Mouse (Mus musculus): Measurements from ENCODE around the gene Ncoa3. TPM values are rescaled to one million over a fixed set of nuclear protein-coding genes. Genes with fewer than 3 reads are reported as not detected.
A peak's percentile ranks its signal among the peaks of the same experiment; 100 is the strongest.

Ncoa3 gene
- polyA plus RNA-seq, 1 experiment, result 25.2 TPM

DNA sequence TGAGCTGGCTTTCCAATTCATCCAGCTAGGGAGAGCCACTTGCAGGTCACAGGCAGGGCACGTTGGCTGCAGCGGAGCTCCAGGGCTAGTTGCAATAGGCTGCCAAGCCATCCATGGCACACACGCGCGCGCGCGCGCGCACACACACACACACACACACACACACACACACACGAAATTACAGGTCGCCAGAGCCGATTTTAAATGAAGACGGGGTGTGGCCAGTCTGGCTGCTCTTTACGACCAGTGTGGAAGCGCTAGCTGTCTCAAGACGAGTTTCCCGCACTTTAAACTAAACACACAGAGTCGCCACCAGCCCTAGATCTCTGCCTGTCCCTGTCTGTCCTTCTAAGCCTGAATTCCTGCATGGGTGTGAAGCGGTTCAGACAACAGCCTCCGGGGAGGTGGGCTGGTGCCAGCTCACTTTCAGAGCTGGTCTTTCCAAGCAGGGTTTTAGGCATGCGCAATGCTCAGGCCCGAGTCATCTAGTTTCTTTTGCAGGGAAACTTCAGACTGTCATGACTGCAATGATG lies 5.4 kb upstream of the Ncoa3 start:
- WGBS, result 4% methylated on average over 23 of the region's 23 CpGs
- TF ChIP-seq CTCF (IDR thresholded peaks at IDR 0.05; ENCODE audit: control insufficient read depth, insufficient read depth, low read length) (no peak), POLR2A (IDR thresholded peaks at IDR 0.05; ENCODE audit: borderline replicate concordance, control insufficient read depth, low read depth, low read length) (no peak; the same call in 1 of the 2 replicates)
- no peak overlapping the region for H3K27ac ChIP-seq (ENCODE audit: control insufficient read depth, insufficient read depth, low read depth, low read length, poor library complexity)
- H3K4me3 ChIP-seq (replicated peaks; ENCODE audit: control insufficient read depth, low read depth, low read length), result peak overlapping the region; percentile 10
- H3K4me1 ChIP-seq (ENCODE audit: control insufficient read depth, insufficient read depth, low read length), result no peaks in the 10 kb centered on the region; the same call in 1 of the 2 replicates

GRCm38 (mm10) chr2:165993173-165993900 lies 901 bp downstream of the Ncoa3 start:
- Histone ChIP-seq H3K4me3 (replicated peaks; ENCODE audit: control insufficient read depth, low read depth, low read length) (peak overlapping the region; percentile 99), H3K27ac (ENCODE audit: control insufficient read depth, insufficient read depth, low read depth, low read length, poor library complexity) (peak overlapping the region; percentile 93), H3K4me1 (ENCODE audit: control insufficient read depth, insufficient read depth, low read length) (peaks cover 1% of the 10 kb centered on the region; the same call in 1 of the 2 replicates)
- WGBS, result under 1% methylated on average over 35 of the region's 35 CpGs
- no peak for TF ChIP-seq CTCF (IDR thresholded peaks at IDR 0.05; ENCODE audit: control insufficient read depth, insufficient read depth, low read length)
- peak; percentile 24; the same call in 1 of the 2 replicates for TF ChIP-seq POLR2A (IDR thresholded peaks at IDR 0.05; ENCODE audit: borderline replicate concordance, control insufficient read depth, low read depth, low read length)

- TF ChIP-seq POLR2A (IDR thresholded peaks at IDR 0.05; ENCODE audit: borderline replicate concordance, control insufficient read depth, low read depth, low read length) (no peak), CTCF (IDR thresholded peaks at IDR 0.05; ENCODE audit: control insufficient read depth, insufficient read depth, low read length) (peak; percentile 12; the same call in 1 of the 2 replicates)
- Histone ChIP-seq H3K4me1 (ENCODE audit: control insufficient read depth, insufficient read depth, low read length) (peaks cover 4% of the 10 kb centered on the region), H3K27ac (ENCODE audit: control insufficient read depth, insufficient read depth, low read depth, low read length, poor library complexity) (no peak overlapping the region), H3K4me3 (replicated peaks; ENCODE audit: control insufficient read depth, low read depth, low read length) (no peak overlapping the region)
- WGBS, result 94% methylated on average over 4 of the region's 4 CpGs
Measured at GRCm38 (mm10) chr2:165994341-165994740, 1.9 kb downstream of the Ncoa3 start.

DNA sequence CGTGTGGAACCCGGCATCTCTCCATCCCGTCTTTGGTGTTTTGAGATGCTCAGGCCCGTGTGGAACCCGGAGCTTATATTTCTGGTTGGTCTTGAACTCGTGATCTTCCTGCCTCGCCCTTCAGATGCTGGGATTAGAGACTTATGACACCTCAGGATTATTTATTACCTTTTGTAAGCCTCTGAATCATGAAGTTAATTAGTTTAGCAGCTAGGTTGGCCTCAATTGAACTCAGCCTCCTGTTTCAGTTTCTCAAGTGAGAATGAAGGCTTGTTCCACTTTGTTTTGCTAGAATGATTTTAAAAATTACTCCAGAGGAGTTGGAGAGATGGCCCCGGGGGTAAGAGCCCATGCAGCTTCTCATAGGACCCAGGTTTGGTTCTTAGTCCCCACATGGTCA lies 3.3 kb downstream of the Ncoa3 start:
- Histone ChIP-seq H3K4me1 (ENCODE audit: control insufficient read depth, insufficient read depth, low read length) (peaks cover 4% of the 10 kb centered on the region), H3K27ac (ENCODE audit: control insufficient read depth, insufficient read depth, low read depth, low read length, poor library complexity) (no peak overlapping the region), H3K4me3 (replicated peaks; ENCODE audit: control insufficient read depth, low read depth, low read length) (no peak overlapping the region)
- WGBS, result 79% methylated on average over 8 of the region's 8 CpGs
- TF ChIP-seq CTCF (IDR thresholded peaks at IDR 0.05; ENCODE audit: control insufficient read depth, insufficient read depth, low read length), result no peak
- no peak for TF ChIP-seq POLR2A (IDR thresholded peaks at IDR 0.05; ENCODE audit: borderline replicate concordance, control insufficient read depth, low read depth, low read length)

- TF ChIP-seq POLR2A (IDR thresholded peaks at IDR 0.05; ENCODE audit: borderline replicate concordance, control insufficient read depth, low read depth, low read length) (no peak), CTCF (IDR thresholded peaks at IDR 0.05; ENCODE audit: control insufficient read depth, insufficient read depth, low read length) (no peak)
- Histone ChIP-seq H3K4me3 (replicated peaks; ENCODE audit: control insufficient read depth, low read depth, low read length) (no peak overlapping the region), H3K27ac (ENCODE audit: control insufficient read depth, insufficient read depth, low read depth, low read length, poor library complexity) (no peak overlapping the region), H3K4me1 (ENCODE audit: control insufficient read depth, insufficient read depth, low read length) (peaks cover 4% of the 10 kb centered on the region)
- 67% methylated on average over 4 of the region's 4 CpGs for WGBS
Measured at GRCm38 (mm10) chr2:165996130-165996529, 3.7 kb downstream of the Ncoa3 start.

DNA sequence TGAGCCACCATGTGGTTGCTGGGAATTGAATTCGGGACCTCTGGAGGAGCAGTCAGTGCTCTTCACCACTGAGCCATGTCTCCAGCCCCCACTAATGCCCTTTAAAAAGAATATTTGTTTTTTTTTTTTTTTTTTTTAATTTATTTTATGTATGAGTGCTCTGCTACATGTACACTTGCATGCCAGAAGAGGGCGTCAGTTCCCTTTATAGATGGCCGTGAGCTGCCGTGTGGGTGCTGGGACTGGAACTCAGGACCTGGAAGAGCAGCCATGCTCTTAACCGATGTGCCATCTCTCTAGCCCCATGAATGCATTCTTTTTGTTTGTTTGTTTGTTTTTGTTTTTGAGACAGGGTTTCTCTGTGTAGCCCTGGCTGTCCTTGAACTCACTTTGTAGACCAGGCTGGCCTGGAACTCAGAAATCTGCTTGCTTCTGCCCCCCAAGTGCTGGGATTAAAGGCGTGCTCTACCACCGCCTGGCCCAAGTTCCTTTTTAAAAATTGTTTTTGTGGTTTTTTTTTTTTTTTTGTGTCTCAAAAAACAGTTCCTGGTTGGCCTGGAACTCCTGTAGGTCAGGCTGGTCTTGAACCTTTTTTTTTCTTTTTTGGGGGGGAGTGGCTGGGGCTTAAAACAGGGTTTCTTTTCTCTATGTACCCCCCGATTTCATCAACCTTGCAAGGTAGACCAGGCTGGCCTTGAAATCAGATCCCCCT lies 5.0 kb downstream of the Ncoa3 start:
- no peak overlapping the region for H3K27ac ChIP-seq (ENCODE audit: control insufficient read depth, insufficient read depth, low read depth, low read length, poor library complexity)
- peaks cover 4% of the 10 kb centered on the region for H3K4me1 ChIP-seq (ENCODE audit: control insufficient read depth, insufficient read depth, low read length)
- H3K4me3 ChIP-seq (replicated peaks; ENCODE audit: control insufficient read depth, low read depth, low read length), result no peak overlapping the region
- TF ChIP-seq CTCF (IDR thresholded peaks at IDR 0.05; ENCODE audit: control insufficient read depth, insufficient read depth, low read length) (peak; percentile 21; the same call in 1 of the 2 replicates), POLR2A (IDR thresholded peaks at IDR 0.05; ENCODE audit: borderline replicate concordance, control insufficient read depth, low read depth, low read length) (no peak)
- WGBS, result 54% methylated on average over 8 of the region's 8 CpGs

DNA sequence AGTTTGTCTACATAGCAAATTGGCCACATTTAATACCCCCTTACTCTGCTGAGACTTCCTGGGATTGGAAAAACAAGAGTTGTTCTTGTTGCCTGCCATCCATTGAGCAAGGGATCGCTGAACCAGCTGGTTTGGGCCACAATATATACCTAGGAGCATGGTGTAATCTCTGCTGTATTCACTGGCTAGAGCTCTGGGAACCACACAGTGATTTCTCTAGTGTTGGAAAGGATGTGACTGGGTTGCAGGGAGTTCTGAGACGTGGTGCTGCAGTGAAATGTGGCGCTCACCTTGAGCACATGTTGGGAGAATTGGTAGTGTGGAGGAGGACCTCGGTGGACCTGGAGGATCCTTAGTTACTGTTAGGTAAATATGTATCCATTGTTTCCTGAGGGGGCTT lies 6.5 kb downstream of the Ncoa3 start:
- no peak for TF ChIP-seq CTCF (IDR thresholded peaks at IDR 0.05; ENCODE audit: control insufficient read depth, insufficient read depth, low read length)
- no peak for TF ChIP-seq POLR2A (IDR thresholded peaks at IDR 0.05; ENCODE audit: borderline replicate concordance, control insufficient read depth, low read depth, low read length)
- Histone ChIP-seq H3K27ac (ENCODE audit: control insufficient read depth, insufficient read depth, low read depth, low read length, poor library complexity) (no peak overlapping the region), H3K4me1 (ENCODE audit: control insufficient read depth, insufficient read depth, low read length) (peaks cover 4% of the 10 kb centered on the region), H3K4me3 (replicated peaks; ENCODE audit: control insufficient read depth, low read depth, low read length) (no peak overlapping the region)
- 56% methylated on average over 4 of the region's 4 CpGs for WGBS

- Histone ChIP-seq H3K4me3 (replicated peaks; ENCODE audit: control insufficient read depth, low read depth, low read length) (no peak overlapping the region), H3K4me1 (ENCODE audit: control insufficient read depth, insufficient read depth, low read length) (peaks cover 4% of the 10 kb centered on the region), H3K27ac (ENCODE audit: control insufficient read depth, insufficient read depth, low read depth, low read length, poor library complexity) (no peak overlapping the region)
- no peak for TF ChIP-seq CTCF (IDR thresholded peaks at IDR 0.05; ENCODE audit: control insufficient read depth, insufficient read depth, low read length)
- no peak for TF ChIP-seq POLR2A (IDR thresholded peaks at IDR 0.05; ENCODE audit: borderline replicate concordance, control insufficient read depth, low read depth, low read length)
- 66% methylated on average over 5 of the region's 5 CpGs for WGBS
Measured at GRCm38 (mm10) chr2:165999790-166000189, 7.4 kb downstream of the Ncoa3 start.
